Mouse (Mus musculus) left cerebral cortex, adult 2 months (tissue): ENCODE measurements around the gene Eif1. TPM values are rescaled to one million over a fixed set of nuclear protein-coding genes. Genes with fewer than 3 reads are reported as not detected.
"Not testable (repeated sequence)": the region's sequence is repeated elsewhere in the genome, so short reads cannot be mapped to it uniquely, and the experiment has no call there.

Source experiments
- DNase-seq, 2 experiments: peaks; one replicate each; pipeline ENCODE4 v3.0.0; 2021 to 2022; ENCODE audit warnings: low spot score in 2 of 2, mixed read lengths in 1 of 2; ENCODE audit errors: extremely low spot score in 1 of 2
- H3K27ac ChIP-seq: fragments of 200-600 bp; 2 replicates; pipeline ENCODE4 v1.8.1; 2022
- H3K4me3 ChIP-seq: fragments of 200-600 bp; 2 replicates; pipeline ENCODE4 v1.8.1; 2022
- CTCF ChIP-seq: fragments of 200-600 bp; IDR thresholded peaks from 2 replicates; pipeline ENCODE4 v1.8.1; 2022; ENCODE audit warnings: antibody characterized with exemption, mild to moderate bottlenecking, moderate library complexity
- intact Hi-C: fragments of 180-260 bp; cut with DNase I; formaldehyde crosslinking; loops from one replicate; pipeline ENCODE4 v1.15.1; 2025
- total RNA-seq, 2 experiments: library from RNA; stranded (reverse); gene quantifications; 2 replicates each; pipeline ENCODE4 v1.2.3; 2021

Eif1 gene
- total RNA-seq, 2 experiments from 2014 or later: 746 to 811 TPM

- intact Hi-C loops: loop anchor here (10.0 kb wide), 2 partner anchors 1091 to 1341 kb away; no protein-coding TSS in a partner anchor
Observed at GRCm38 (mm10) chr11:100315439-100315838, 4.2 kb upstream of the Eif1 start.

GRCm38 (mm10) chr11:100317826-100318380 lies 1.8 kb upstream of the Eif1 start:
- Histone ChIP-seq H3K4me3 (no peak overlapping the region), H3K27ac (no peak overlapping the region)
- no peak for DNase-seq
- TF ChIP-seq CTCF: no peak
- intact Hi-C loops: loop anchor here (10.0 kb wide), 2 partner anchors 1093 to 1343 kb away; no protein-coding TSS in a partner anchor

More at GRCm38 (mm10) chr11:100315439-100315838, 4.2 kb upstream of the Eif1 start:
- TF ChIP-seq CTCF: no peak
- DNase-seq: no peak
- no peak overlapping the region for H3K27ac ChIP-seq
- H3K4me3 ChIP-seq: no peak overlapping the region

GRCm38 (mm10) chr11:100318529-100319451 lies 895 bp upstream of the Eif1 start:
- intact Hi-C loops: loop anchor here (10.0 kb wide), 2 partner anchors 1094 to 1344 kb away; no protein-coding TSS in a partner anchor
- no peak for DNase-seq
- peak overlapping the region; percentile 46 for H3K4me3 ChIP-seq
- no peak for TF ChIP-seq CTCF
- peak overlapping the region; percentile 92 for H3K27ac ChIP-seq

- Histone ChIP-seq H3K27ac (peak overlapping the region; percentile 98), H3K4me3 (peak overlapping the region; percentile 98)
- intact Hi-C loops: no loop called here
- DNase-seq: peak; percentile 90 to 94
- peak; percentile 11 for TF ChIP-seq CTCF
Observed at GRCm38 (mm10) chr11:100320172-100320630, 516 bp downstream of the Eif1 start.

- Histone ChIP-seq H3K27ac (peak overlapping the region; percentile 98), H3K4me3 (peak overlapping the region; percentile 98)
- intact Hi-C loops, DNase-seq: not testable (repeated sequence)
Observed at GRCm38 (mm10) chr11:100320701-100321410, 1.2 kb downstream of the Eif1 start.

- H3K4me3 ChIP-seq: peak overlapping the region; percentile 13
- intact Hi-C loops: loop anchor here (2.0 kb wide), 1 partner anchor 31 kb away; no protein-coding TSS in a partner anchor
- not testable (repeated sequence) for DNase-seq, H3K27ac ChIP-seq
Observed at GRCm38 (mm10) chr11:100321479-100322305, 2.0 kb downstream of the Eif1 start.

GRCm38 (mm10) chr11:100322591-100323258 lies 3.0 kb downstream of the Eif1 start:
- no peak overlapping the region for H3K4me3 ChIP-seq
- no peak for TF ChIP-seq CTCF
- intact Hi-C loops: loop anchor here (2.0 kb wide), 1 partner anchor 30 kb away; no protein-coding TSS in a partner anchor

GRCm38 (mm10) chr11:100323578-100323977 lies 3.9 kb downstream of the Eif1 start:
- Histone ChIP-seq H3K4me3 (no peak overlapping the region), H3K27ac (no peak overlapping the region)
- peak; percentile 47 to 54 for DNase-seq
- intact Hi-C loops: loop anchor here (2.0 kb wide), 1 partner anchor 29 kb away; no protein-coding TSS in a partner anchor
- TF ChIP-seq CTCF: peak; percentile 81

More at GRCm38 (mm10) chr11:100322591-100323258, 3.0 kb downstream of the Eif1 start:
- H3K27ac ChIP-seq: no peak overlapping the region
- DNase-seq: no peak

- no peak overlapping the region for H3K27ac ChIP-seq
Observed at GRCm38 (mm10) chr11:100325062-100325629, 5.5 kb downstream of the Eif1 start.

GRCm38 (mm10) chr11:100327316-100327715 lies 7.6 kb downstream of the Eif1 start:
- Histone ChIP-seq H3K27ac (no peak overlapping the region), H3K4me3 (no peak overlapping the region)
- DNase-seq: no peak
- TF ChIP-seq CTCF: no peak; the same call in 1 of the 2 replicates
- intact Hi-C loops: no loop called here

More at GRCm38 (mm10) chr11:100325062-100325629, 5.5 kb downstream of the Eif1 start:
- H3K4me3 ChIP-seq: no peak overlapping the region
- TF ChIP-seq CTCF: no peak
- no peak for DNase-seq
- intact Hi-C loops: no loop called here
